Mouse (Mus musculus) right cerebral cortex, postnatal 14 days (tissue): ENCODE results near the gene Zbtb9.
"Not testable (repeated sequence)": the region's sequence is repeated elsewhere in the genome, so short reads cannot be mapped to it uniquely, and the experiment has no call there.

Experiments
- DNase-seq: peaks from one replicate; pipeline ENCODE4 v3.0.0; 2022

Zbtb9 gene

DNA sequence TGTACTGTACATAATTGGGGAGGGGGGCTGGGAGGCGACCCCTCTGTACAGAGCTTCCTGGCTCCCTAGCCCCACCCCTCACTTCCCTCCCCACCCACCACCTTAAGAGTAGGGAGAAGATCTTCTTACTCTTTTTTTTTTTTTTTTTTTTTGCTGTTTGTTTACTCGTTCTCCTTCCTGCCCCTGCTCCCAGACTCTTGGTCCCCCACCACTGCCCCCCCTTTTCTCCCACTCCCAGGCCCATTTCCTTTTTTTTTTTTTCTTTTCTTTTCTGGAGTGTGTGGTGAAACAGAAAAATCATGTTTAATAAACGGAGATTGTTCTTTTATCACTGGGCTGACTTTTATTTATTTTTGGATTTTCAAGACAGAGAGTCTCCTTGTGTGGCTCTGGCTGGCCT, 860 bp upstream of the Zbtb9 start:
- DNase-seq, result no peak

DNA sequence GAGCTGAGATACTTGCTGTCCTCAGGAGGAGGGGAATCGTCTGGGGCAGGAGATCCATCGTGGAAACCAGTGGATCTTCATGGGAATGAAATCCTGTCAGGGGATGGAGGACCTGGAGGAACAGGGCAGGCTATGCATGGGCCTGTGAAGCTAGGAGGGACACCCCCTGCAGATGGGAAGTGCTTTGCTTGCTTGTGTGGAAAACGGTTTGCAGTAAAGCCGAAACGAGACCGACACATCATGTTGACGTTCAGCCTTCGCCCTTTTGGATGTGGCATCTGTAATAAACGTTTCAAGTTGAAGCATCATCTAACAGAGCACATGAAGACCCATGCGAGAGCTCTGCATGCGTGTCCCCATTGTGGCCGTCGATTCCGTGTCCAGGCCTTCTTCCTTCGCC, 1.6 kb downstream of the Zbtb9 start:
- DNase-seq, result no peak

DNA sequence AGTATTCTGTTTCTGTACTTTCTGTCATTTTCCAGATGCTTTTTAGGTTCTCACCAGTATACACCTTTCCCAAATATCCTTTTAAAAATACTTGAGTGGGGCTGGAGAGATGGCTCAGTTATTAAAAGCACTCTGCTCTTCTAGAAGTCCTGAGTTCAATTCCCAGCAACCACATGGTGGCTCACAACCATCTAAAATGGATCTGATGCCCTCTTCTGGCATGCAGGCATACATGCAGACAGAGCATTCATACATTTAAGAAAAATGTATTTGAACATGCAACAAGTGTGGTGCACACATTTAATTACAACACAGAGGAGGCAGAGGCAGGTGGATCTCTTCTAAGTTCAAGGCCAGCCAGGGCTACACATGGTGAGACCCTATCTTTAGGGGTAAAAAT, 2.4 kb downstream of the Zbtb9 start:
- DNase-seq, result no peak

DNA sequence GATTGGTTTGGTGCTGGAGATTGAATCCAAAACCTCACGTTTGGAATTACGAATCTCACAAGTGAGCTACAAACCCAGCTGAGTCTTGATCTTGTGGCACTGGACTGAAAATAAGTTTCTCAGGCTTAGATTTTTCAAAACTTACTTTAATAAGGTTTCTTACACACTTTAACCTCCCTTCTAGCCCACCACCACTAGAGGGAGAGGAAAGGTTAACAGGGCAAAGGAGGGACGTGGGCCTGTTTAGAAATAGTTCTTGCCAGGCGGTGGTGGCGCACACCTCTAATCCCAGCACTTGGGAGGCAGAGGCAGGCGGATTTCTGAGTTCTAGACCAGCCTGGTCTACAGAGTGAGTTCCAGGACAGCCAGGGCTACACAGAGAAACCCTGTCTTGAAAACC, 4.4 kb downstream of the Zbtb9 start:
- not testable (repeated sequence) for DNase-seq

DNA sequence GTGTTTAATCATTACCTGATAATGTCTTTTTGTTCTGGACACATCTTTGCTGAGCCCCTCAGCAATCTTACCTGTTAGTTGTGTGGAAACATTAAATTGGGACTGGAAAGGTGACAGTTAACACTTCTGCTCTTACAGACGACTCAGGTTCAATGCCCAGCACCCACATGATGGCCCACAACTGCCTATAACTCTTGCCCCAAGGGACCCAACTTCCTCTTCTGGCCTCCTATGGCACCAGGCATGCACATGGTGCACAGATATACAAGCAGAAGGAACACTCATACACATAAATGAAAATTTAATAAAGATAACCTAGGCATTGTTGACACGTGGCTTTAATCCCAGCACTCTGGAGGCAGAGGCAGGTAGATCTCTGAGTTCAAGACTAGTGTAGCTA, 6.5 kb downstream of the Zbtb9 start:
- no peak for DNase-seq

DNA sequence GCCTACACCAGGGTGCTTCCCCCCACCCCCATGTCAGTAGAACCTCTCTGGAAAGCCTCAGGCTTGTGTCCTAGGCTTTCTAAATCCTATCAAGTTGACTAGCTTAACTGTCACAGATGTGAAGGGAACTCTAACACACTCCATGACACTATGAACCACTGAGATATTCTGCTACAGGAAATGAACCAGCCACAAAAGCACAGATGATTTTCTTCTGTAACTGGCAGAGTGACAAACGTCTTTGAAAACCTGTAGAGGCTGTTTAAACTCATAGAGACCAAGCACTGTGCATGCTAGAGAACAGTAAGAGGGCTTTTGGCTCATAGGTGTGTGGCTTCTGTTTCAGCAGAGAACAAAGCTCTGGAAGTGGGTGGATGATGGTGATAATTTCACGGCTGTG, 8.1 kb downstream of the Zbtb9 start:
- no peak for DNase-seq

DNA sequence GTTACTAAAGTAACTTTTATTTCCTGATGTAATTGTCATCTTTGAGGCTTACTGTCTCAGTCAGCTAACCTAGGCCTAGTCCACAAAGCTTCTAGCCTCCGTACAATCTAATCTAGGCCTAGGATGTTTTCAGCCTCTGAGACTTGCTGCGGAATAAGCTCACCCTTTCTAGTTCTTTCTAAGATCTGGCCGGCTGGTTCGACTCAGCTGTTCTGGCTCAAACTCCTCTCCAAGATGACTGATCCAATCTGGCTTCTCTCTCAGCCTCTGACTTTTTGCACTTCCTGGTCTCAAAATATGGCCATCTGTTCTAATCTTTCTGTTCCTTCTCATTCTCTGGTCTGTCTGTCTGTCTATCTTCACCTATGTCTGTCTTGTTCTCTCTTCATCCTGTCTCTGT, 10.4 kb downstream of the Zbtb9 start:
- DNase-seq, result no peak

DNA sequence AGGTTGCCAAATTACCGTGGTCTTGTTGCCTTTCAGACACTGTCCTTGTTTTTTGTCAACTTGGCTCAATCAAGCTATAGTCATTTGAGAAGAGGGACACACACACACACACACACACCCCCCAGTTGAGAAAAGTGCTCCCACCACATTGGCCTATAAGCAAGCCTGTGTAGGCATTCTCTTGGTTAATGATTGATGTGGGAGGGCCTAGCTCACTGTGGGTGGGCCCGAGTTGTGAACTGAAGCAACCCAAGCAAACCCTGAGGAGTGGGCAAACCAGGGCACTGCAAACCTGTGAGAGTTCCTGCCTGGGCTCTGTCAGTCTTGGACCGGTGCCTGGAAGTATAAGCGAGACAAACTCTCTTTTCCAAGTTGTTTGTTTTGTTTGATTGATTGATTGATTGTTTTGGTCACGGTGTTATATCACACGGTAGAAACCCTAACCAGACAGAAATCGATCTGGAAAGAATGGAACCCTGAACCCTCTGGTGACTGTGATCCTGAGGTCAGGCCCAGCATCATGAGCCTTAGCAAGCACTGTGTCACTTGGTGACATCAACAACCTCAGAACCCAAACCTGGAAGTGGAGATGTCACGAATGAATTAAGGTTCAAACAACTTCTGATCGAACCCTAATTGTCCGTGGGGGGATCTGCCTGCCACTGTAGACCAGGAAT, 12.7 kb downstream of the Zbtb9 start:
- DNase-seq, result no peak

DNA sequence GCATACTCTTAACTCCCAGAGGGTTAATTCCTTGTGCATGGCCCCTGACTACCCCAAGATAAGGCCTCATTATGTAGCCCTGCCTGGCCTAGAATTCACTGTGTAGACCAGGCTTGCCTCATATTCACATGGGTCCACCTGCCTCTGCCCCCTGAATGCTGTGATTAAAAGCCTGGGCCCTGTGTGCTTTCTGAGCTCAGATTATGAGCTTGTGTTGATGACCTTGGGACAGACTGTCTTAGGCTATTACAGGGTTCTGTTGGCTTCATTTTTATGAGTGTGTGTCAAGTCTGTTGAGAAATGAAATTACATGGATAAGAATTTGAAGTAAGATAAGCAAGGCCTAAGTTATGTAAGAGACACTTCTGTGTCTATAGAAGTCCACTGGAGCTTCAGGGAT, 17.6 kb downstream of the Zbtb9 start:
- DNase-seq, result no peak

DNA sequence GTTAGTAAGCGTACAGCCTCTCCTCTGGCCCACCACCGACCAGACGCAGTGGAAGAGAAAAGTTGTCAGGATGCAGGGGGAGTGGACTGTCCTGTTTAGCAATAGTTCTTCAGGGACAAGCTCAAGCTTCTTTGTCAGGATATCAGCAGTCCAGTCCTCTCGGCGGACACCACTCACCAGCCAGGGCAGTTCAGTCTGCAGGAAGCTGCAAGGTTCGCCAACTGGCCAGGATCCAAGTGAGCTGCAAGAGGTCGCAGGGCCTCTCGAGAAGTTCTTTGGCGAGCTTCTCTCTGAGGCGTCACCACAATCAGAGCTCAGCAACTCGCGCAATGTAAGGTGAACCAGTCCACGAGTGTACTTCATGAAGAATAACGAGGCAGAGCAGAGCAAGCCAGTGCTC, 21.4 kb downstream of the Zbtb9 start:
- peak; percentile 56 for DNase-seq

DNA sequence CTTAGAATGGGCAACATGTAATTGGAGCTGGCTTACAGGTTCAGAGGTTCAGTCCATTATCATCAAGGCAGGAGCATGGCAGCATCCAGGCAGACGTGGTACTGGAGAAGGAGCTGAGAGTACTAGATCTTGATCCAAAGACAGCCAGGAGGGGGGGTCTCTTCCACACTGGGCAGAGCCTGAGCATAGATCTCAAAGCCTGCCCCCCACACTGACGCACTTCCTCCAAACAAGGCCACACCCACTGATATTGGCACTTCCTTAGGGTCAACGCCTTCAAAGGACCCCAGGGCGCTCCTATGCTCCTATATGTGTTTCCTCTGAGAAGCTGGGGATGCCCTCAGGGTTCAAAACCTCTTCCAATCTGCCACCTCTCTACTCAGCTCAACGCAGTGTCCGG, 22.0 kb downstream of the Zbtb9 start:
- no peak for DNase-seq

DNA sequence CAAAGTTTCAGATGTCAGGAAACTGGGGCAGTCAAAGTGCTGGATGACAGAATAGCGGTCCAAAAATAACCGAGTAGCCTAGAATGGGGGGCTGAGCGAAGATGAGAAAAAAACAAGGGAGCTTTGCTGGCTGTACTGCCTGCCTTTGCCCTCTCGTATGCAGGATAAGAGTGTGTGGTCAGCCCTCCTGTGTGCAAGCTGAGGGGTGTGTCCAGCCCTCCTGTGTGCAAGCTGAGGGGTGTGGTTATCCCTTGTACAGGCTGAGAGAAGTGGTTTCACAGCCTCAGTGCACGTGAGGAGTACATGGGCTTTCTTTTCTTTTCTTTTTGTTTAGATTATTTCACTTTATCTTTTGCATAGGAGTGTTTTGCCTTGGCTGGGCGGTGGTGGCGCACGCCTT, 22.6 kb downstream of the Zbtb9 start:
- no peak for DNase-seq

DNA sequence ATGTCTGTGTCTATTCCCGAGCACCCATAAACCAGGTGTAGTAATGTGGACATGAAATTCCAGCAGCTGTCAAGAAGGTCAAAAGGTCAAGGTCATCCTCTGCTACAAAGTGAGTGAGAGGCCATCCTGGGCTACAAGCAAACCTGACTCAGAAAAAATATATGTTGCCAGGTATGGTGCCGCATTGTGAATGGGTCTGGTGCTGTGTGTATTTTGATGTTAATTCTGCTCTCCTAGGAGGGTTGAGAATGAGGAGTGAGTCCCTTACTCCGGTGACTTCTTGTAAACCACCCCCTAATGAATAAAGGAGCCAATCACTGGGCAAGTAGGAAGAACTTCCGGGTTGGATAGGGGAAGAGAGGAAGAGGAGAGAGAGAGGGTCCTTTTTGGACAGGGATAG, 24.7 kb downstream of the Zbtb9 start:
- DNase-seq, result no peak

DNA sequence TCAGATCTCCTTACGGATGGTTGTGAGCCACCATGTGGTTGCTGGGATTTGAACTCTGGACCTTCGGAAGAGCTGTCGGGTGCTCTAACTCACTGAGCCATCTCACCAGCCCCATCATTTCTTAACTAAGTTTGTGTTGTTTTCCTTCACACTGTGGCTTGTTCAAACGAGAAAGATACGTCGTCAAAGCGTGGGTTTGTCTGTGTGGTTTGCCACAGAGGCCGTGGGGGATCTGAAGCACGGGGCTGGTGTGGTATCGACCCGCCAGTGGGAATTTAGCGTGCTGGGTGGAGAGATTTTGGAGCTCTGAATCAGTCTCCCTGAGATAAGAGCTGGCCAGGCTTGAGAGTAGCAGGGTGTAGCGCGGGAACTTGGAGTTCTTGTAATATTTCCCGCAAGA, 25.3 kb downstream of the Zbtb9 start:
- DNase-seq, result no peak

DNA sequence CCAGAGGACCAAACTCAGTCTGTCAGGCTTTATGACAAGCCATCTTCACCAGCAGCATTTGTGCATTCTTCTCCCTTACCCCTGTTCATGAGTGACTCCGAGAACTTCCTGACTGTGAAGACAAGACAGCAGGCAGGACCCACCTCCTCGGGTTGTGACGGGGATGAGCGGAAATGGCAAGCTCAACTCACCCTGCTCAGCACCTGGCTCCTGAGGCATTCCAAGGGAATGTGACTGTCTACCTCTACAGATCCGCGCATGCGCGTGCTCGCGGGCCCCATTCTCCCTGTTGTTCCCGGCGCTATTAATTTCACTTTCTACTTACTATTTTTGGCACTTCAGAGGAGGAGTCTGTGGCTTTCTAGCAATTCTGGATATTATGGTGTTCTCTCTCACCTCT, 27.0 kb downstream of the Zbtb9 start:
- peak; percentile 47 for DNase-seq

DNA sequence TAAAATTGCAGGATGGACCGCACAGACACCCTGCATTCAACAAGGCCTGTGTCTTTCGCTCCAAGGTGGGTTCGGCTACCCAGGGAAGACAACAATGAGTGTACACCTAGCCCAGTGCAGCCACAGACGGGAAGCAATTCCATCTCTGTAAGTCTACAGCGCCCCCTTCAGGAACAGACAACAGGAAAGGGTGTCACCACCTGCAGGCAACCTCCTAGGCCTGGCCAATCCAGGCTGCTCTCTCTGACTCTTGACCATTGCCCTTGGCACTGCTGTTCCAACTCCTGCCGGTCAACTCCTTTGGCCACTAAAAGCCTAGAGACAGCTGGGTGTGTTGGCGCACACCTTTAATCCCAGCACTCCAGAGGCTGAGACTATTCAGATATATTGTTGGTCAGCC, 28.2 kb downstream of the Zbtb9 start:
- no peak for DNase-seq

DNA sequence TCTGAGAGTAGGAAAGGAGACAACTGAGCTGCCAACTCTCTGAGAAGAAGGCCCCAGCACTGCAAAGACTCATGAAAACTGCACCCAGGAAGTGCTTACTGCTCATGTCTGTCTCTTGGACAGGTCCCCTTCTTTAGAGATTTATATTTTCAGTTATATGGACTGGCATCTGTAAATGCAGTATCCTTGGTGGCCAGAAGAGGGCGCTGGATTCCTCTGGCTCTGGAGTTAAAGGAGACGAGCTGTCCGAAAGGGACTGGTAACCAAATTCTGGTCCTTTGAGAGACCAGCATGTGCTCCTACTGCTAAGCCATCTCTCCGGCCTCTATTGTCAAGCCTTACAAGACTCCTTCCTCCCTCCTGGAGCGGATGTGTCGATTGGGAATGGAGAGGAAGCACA, 28.9 kb downstream of the Zbtb9 start:
- no peak for DNase-seq

DNA sequence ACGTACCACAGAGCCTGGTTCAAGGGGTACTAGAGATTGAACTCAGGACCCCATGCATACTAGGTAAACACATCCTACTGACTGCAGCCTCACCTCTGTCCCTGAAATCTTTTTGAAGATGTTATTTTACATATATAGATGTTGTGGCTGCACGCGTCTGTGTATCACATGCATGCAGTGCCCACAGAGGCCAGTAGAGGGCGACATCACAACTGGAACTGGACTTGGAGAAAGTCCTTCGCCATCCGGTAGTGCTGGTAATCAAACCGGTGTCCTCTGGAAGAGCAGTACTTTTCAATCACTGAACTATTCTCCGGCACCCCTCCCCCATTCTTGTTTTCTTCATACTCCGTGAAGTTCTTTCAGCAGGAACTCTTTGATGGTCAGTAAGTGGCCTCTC, 31.5 kb downstream of the Zbtb9 start:
- peak; percentile 62 for DNase-seq

DNA sequence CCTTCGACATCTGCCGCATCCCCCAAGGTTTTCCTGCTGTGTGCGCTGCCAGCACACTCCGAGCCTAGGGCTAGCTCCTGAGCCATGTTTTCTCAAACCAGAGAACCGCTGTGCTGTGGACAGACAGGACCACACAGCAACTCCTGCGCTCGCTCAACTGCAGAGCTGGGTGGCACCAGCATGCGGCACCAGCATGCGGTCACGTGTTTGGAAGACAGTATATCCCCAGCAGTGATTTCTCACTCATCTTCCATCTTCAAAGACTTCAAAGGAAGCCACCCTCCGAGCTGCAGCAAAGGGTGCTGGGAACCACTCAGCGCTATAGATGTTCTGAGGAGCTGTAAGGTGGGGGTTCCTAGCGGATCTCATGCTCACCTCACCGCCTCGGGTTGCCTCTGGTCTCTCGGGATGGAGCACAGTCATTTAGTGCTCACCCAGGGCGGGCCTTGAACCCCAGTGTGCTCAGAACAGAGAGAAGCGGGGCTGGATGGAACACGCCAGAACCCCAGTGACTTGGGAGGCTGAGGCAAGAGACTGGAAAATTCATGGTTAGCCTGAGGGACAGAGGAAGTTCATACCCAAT, 32.0 kb downstream of the Zbtb9 start:
- no peak for DNase-seq

DNA sequence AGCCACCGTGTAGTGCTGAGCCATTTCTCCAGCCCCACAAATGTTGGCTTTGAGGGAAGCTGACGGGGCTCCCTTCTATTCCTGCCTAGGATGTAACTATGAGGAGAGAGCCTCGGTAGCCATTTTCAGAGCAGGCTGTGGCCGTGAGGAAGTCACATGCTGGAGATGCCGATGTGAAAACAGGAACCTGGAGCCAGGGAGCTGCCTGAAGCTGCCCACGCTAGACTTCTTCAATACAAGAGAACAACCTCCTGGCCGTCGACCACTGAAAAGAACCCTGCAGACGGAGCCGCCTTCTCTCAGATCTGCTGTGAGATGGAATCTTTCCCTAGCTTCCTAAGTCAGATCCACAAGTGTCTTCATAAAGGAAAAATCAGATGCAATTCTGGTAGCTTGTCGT, 32.7 kb downstream of the Zbtb9 start:
- DNase-seq, result no peak

DNA sequence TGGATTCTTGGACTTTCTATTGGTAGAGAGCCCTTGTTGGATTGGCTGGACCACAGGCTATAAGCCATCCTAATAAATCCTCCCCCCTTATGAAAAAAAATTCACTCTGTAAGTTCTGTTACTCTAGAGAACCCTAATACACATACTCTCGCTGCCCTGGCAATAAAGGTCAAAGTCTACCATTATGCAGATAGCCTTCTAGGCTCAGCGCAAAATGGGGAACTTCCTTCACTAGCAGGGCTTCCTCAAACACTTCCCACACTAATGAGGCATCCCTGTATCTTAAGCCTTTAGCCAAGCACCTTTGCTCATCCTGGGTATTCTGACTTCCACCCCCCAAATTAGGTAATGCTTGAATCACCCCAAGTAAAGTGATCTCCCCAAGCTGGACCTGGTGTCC, 35.3 kb downstream of the Zbtb9 start:
- DNase-seq, result no peak

DNA sequence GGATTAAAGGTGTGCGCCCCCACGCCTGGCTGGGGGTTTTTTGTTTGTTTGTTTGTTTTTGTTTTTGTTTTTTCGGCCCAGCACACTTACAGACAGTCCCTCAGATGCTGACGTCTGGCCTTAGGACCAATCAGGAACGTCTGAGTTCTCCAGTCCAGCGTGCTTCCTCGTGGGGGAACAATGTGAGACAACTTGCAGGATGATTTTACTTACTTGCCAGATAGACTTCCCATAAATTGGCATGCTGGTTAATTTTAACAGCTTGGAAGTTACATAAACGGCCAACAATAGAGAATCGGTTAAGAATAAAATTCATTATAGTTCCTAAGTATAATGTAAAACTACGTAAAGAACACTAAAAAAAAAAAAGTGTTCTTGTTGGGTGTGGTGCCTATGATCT, 38.2 kb downstream of the Zbtb9 start:
- no peak for DNase-seq

DNA sequence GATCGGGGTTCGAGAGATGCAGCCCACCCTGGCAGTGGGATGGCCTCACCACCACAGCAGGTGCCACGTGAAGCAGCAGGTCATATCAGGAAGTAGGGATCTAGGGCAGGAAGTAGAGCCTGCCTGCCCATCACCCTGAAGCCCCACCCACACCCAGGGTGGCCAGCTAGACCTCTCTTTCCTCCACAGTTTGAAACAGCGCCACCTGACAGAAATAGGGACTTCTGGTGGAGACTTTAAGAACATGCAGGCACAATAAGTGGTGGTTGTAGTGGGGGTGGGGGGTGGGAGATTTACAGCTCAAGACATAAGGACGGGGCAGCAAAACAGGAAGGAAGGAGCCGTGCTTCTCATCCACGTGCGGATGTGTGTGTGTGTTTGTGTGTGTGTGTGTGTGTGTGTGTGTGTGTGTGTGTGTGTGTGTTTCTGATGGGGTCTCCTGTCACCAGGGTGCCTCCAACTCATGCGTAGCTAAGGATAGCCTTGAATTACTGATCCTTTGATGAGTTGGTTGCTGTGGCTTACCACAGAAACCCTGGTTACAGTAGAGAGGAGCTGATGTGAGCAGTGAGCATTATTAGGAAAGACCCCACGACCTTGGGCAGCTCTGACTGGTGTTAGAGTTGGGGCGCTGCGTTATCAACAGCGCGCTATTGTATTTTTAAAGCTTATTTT, 39.2 kb downstream of the Zbtb9 start:
- no peak for DNase-seq

DNA sequence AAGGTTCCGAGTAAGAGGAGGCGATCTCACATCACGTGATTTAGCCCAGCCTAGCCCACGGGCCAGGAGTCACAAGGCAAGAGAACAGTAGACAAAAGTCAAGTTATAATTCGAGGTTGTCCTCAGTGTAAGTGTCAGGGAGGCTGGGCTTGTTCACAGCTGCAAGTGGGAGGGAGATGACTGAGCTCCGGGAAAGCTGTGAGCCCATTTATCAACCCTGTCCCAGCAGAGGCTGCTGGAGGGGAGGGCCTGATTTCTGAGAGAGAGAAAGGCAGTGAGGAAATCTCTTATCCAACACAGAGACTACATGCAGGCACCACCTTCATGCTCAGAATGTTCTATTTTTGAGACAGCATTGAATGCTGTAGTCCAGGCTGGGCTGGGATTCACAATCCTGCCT, 39.9 kb downstream of the Zbtb9 start:
- DNase-seq, result no peak
